Mouse (Mus musculus): ENCODE measurements at regions not wholly inside any gene's neighbourhood (a gene's known extent, or its start where the extent isn't known, plus 50 kb on each side); places are given as distances from the start of the nearest gene placed in this dataset.
"Not testable (repeated sequence)": the region's sequence is repeated elsewhere in the genome, so short reads cannot be mapped to it uniquely, and the experiment has no call there.

- no peaks in the 10 kb centered on the region for H3K27me3 ChIP-seq (ENCODE audit: control insufficient read depth, insufficient read depth, low read length)
- no peak overlapping the region for H3K4me3 ChIP-seq (ENCODE audit: low read depth, low read length)
- no peak overlapping the region for H3K9ac ChIP-seq (replicated peaks; ENCODE audit: low read depth, low read length)
- H3K4me1 ChIP-seq (ENCODE audit: control insufficient read depth, insufficient read depth, low read length), result 0 out of 2 replicates have a peak, but pooled peaks cover 4% of the 10 kb centered on the region
- no peaks in the 10 kb centered on the region for H3K9me3 ChIP-seq (ENCODE audit: control insufficient read depth, low read length)
- ATAC-seq (ENCODE audit: low read depth), result peak; percentile 66
- no peak overlapping the region for H3K27ac ChIP-seq (ENCODE audit: low read depth, low read length)
- H3K4me2 ChIP-seq (ENCODE audit: low read depth, low read length), result no peak overlapping the region
- WGBS, result 63% methylated on average over 3 of the region's 3 CpGs
- H3K36me3 ChIP-seq (ENCODE audit: control insufficient read depth, insufficient read depth, low read length), result no peaks in the 10 kb centered on the region
Measured at GRCm38 (mm10) chr14:104731319-104731995, 209.0 kb upstream of the Rnf219 start.

GRCm38 (mm10) chr14:104715651-104716050, 193.2 kb upstream of the Rnf219 start:
- not testable (repeated sequence) for H3K27ac ChIP-seq (ENCODE audit: low read depth, low read length); H3K36me3 ChIP-seq (ENCODE audit: control insufficient read depth, insufficient read depth, low read length); H3K4me3 ChIP-seq (ENCODE audit: low read depth, low read length); H3K4me2 ChIP-seq (ENCODE audit: low read depth, low read length); H3K4me1 ChIP-seq (ENCODE audit: control insufficient read depth, insufficient read depth, low read length); H3K9me3 ChIP-seq (ENCODE audit: control insufficient read depth, low read length); H3K27me3 ChIP-seq (ENCODE audit: control insufficient read depth, insufficient read depth, low read length); H3K9ac ChIP-seq (replicated peaks; ENCODE audit: low read depth, low read length); ATAC-seq (ENCODE audit: low read depth)
- 91% methylated on average over 20 of the region's 24 CpGs for WGBS

- Histone ChIP-seq H3K27me3 (ENCODE audit: control insufficient read depth, insufficient read depth, low read length) (no peaks in the 10 kb centered on the region), H3K27ac (ENCODE audit: low read depth, low read length) (no peak overlapping the region), H3K36me3 (ENCODE audit: control insufficient read depth, insufficient read depth, low read length) (no peaks in the 10 kb centered on the region), H3K9ac (replicated peaks; ENCODE audit: low read depth, low read length) (no peak overlapping the region), H3K9me3 (ENCODE audit: control insufficient read depth, low read length) (no peaks in the 10 kb centered on the region), H3K4me2 (ENCODE audit: low read depth, low read length) (no peak overlapping the region), H3K4me1 (ENCODE audit: control insufficient read depth, insufficient read depth, low read length) (no peaks in the 10 kb centered on the region), H3K4me3 (ENCODE audit: low read depth, low read length) (no peak overlapping the region)
- WGBS, result 50% methylated on average over 8 of the region's 8 CpGs
- peak; percentile 65; the same call in 1 of the 2 replicates for ATAC-seq (ENCODE audit: low read depth)
Measured at GRCm38 (mm10) chr14:104702283-104702893, 179.9 kb upstream of the Rnf219 start.

GRCm38 (mm10) chr14:104698962-104699361, 176.5 kb upstream of the Rnf219 start:
- Histone ChIP-seq H3K27ac (ENCODE audit: low read depth, low read length) (no peak overlapping the region), H3K4me3 (ENCODE audit: low read depth, low read length) (no peak overlapping the region), H3K36me3 (ENCODE audit: control insufficient read depth, insufficient read depth, low read length) (no peaks in the 10 kb centered on the region), H3K4me2 (ENCODE audit: low read depth, low read length) (no peak overlapping the region), H3K27me3 (ENCODE audit: control insufficient read depth, insufficient read depth, low read length) (no peaks in the 10 kb centered on the region), H3K9me3 (ENCODE audit: control insufficient read depth, low read length) (no peaks in the 10 kb centered on the region), H3K9ac (replicated peaks; ENCODE audit: low read depth, low read length) (no peak overlapping the region), H3K4me1 (ENCODE audit: control insufficient read depth, insufficient read depth, low read length) (no peaks in the 10 kb centered on the region)
- ATAC-seq (ENCODE audit: low read depth), result no peak
- WGBS, result 86% methylated on average over 4 of the region's 4 CpGs

GRCm38 (mm10) chr14:104695101-104695500, 172.7 kb upstream of the Rnf219 start:
- Histone ChIP-seq H3K4me2 (ENCODE audit: low read depth, low read length) (no peak overlapping the region), H3K9me3 (ENCODE audit: control insufficient read depth, low read length) (no peaks in the 10 kb centered on the region), H3K27me3 (ENCODE audit: control insufficient read depth, insufficient read depth, low read length) (no peaks in the 10 kb centered on the region), H3K4me3 (ENCODE audit: low read depth, low read length) (no peak overlapping the region), H3K4me1 (ENCODE audit: control insufficient read depth, insufficient read depth, low read length) (no peaks in the 10 kb centered on the region), H3K27ac (ENCODE audit: low read depth, low read length) (no peak overlapping the region), H3K36me3 (ENCODE audit: control insufficient read depth, insufficient read depth, low read length) (no peaks in the 10 kb centered on the region), H3K9ac (replicated peaks; ENCODE audit: low read depth, low read length) (no peak overlapping the region)
- ATAC-seq (ENCODE audit: low read depth), result no peak
- 86% methylated on average over 4 of the region's 4 CpGs for WGBS

- Histone ChIP-seq H3K4me1 (ENCODE audit: control insufficient read depth, insufficient read depth, low read length) (no peaks in the 10 kb centered on the region), H3K4me2 (ENCODE audit: low read depth, low read length) (no peak overlapping the region), H3K27me3 (ENCODE audit: control insufficient read depth, insufficient read depth, low read length) (no peaks in the 10 kb centered on the region), H3K27ac (ENCODE audit: low read depth, low read length) (no peak overlapping the region), H3K9ac (replicated peaks; ENCODE audit: low read depth, low read length) (no peak overlapping the region), H3K9me3 (ENCODE audit: control insufficient read depth, low read length) (no peaks in the 10 kb centered on the region), H3K4me3 (ENCODE audit: low read depth, low read length) (no peak overlapping the region), H3K36me3 (ENCODE audit: control insufficient read depth, insufficient read depth, low read length) (no peaks in the 10 kb centered on the region)
- no peak for ATAC-seq (ENCODE audit: low read depth)
- WGBS, result 76% methylated on average over 14 of the region's 14 CpGs
Measured at GRCm38 (mm10) chr14:104694174-104694803, 171.8 kb upstream of the Rnf219 start.

- no peaks in the 10 kb centered on the region for H3K9me3 ChIP-seq (ENCODE audit: control insufficient read depth, low read length)
Measured at GRCm38 (mm10) chr14:104692616-104693015, 170.2 kb upstream of the Rnf219 start.

GRCm38 (mm10) chr14:104688440-104688839, 166.0 kb upstream of the Rnf219 start:
- H3K4me3 ChIP-seq (ENCODE audit: low read depth, low read length), result no peak overlapping the region
- WGBS, result 84% methylated on average over 3 of the region's 3 CpGs
- no peak overlapping the region for H3K9ac ChIP-seq (replicated peaks; ENCODE audit: low read depth, low read length)
- ATAC-seq (ENCODE audit: low read depth), result no peak
- H3K36me3 ChIP-seq (ENCODE audit: control insufficient read depth, insufficient read depth, low read length), result no peaks in the 10 kb centered on the region
- no peaks in the 10 kb centered on the region for H3K9me3 ChIP-seq (ENCODE audit: control insufficient read depth, low read length)
- H3K27ac ChIP-seq (ENCODE audit: low read depth, low read length), result no peak overlapping the region
- no peaks in the 10 kb centered on the region for H3K4me1 ChIP-seq (ENCODE audit: control insufficient read depth, insufficient read depth, low read length)
- no peaks in the 10 kb centered on the region for H3K27me3 ChIP-seq (ENCODE audit: control insufficient read depth, insufficient read depth, low read length)
- no peak overlapping the region for H3K4me2 ChIP-seq (ENCODE audit: low read depth, low read length)

More at GRCm38 (mm10) chr14:104692616-104693015, 170.2 kb upstream of the Rnf219 start:
- Histone ChIP-seq H3K27ac (ENCODE audit: low read depth, low read length) (no peak overlapping the region), H3K4me1 (ENCODE audit: control insufficient read depth, insufficient read depth, low read length) (no peaks in the 10 kb centered on the region), H3K36me3 (ENCODE audit: control insufficient read depth, insufficient read depth, low read length) (no peaks in the 10 kb centered on the region), H3K27me3 (ENCODE audit: control insufficient read depth, insufficient read depth, low read length) (no peaks in the 10 kb centered on the region), H3K9ac (replicated peaks; ENCODE audit: low read depth, low read length) (no peak overlapping the region), H3K4me3 (ENCODE audit: low read depth, low read length) (no peak overlapping the region), H3K4me2 (ENCODE audit: low read depth, low read length) (no peak overlapping the region)
- 96% methylated on average over 5 of the region's 5 CpGs for WGBS
- no peak for ATAC-seq (ENCODE audit: low read depth)

GRCm38 (mm10) chr14:104676810-104677209, 154.4 kb upstream of the Rnf219 start:
- Histone ChIP-seq H3K4me2 (ENCODE audit: low read depth, low read length) (no peak overlapping the region), H3K9ac (replicated peaks; ENCODE audit: low read depth, low read length) (no peak overlapping the region), H3K27me3 (ENCODE audit: control insufficient read depth, insufficient read depth, low read length) (no peaks in the 10 kb centered on the region), H3K9me3 (ENCODE audit: control insufficient read depth, low read length) (no peaks in the 10 kb centered on the region), H3K4me1 (ENCODE audit: control insufficient read depth, insufficient read depth, low read length) (0 out of 2 replicates have a peak, but pooled peaks cover 3% of the 10 kb centered on the region), H3K36me3 (ENCODE audit: control insufficient read depth, insufficient read depth, low read length) (no peaks in the 10 kb centered on the region), H3K4me3 (ENCODE audit: low read depth, low read length) (no peak overlapping the region), H3K27ac (ENCODE audit: low read depth, low read length) (no peak overlapping the region)
- WGBS, result 0% methylated on average over 7 of the region's 7 CpGs
- ATAC-seq (ENCODE audit: low read depth), result peak; percentile 93

All from neural tube, embryonic 14.5 days (tissue).